Mouse (Mus musculus) bone marrow macrophage, adult 2 months (primary cell): ENCODE data around the gene H2afz.

Experiments
- CTCF ChIP-seq: IDR thresholded peaks from 2 replicates; pipeline ENCODE4 v1.5.1; 2012; ENCODE audit warnings: low read depth, mild to moderate bottlenecking, low read length, moderate library complexity
- POLR2A ChIP-seq: IDR thresholded peaks from 2 replicates; pipeline ENCODE4 v1.6.1; 2012; ENCODE audit warnings: mild to moderate bottlenecking, low read depth, low read length, borderline replicate concordance

GRCm38 (mm10) chr3:137864988-137865982 lies 998 bp downstream of the H2afz start:
- TF ChIP-seq POLR2A (no peak), CTCF (peak; percentile 49)
